Mouse (Mus musculus): Measurements from ENCODE around the gene Tmem9b. TPM values are rescaled to one million over a fixed set of nuclear protein-coding genes. Genes with fewer than 3 reads are reported as not detected.

Gene Tmem9b
- total and polyA plus RNA-seq, 2 experiments from 2014 or later, result 74.8 to 142 TPM

DNA sequence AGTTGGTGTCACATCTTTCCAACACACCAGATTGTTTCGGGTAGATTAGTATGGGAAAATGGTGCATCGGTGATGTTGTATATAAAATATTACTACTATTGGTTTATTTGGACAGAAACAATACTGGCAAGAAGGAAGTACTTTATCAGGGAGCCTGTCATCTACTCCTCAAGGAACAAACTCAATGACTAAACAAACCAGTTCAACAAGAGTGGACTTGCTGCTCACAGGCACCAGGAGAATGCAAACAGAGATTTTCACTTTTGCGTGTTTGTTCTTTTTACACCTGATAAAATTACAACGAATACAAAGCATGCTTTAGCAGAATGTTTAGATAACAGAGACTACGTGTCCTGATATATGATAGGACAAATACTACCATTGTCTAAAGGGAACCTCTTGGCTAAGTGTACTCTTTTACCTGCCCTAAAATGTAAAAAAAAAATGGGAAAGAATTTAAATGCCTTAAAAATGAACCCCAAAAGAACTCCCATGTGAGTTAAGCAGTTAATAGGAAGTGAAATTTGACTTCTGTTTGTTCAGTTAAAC lies 12.8 kb downstream of the Tmem9b start:
- Histone ChIP-seq H3K27me3 (ENCODE audit: control insufficient read depth, insufficient read depth, low read length) (no peaks in the 10 kb centered on the region), H3K9me3 (replicated peaks; ENCODE audit: control insufficient read depth, low read length) (no peaks in the 10 kb centered on the region), H3K9ac (replicated peaks; ENCODE audit: low read depth, low read length) (no peak overlapping the region), H3K27ac (ENCODE audit: low read depth) (no peak overlapping the region), H3K4me3 (ENCODE audit: low read depth, low read length) (no peak overlapping the region), H3K36me3 (replicated peaks; ENCODE audit: control insufficient read depth, insufficient read depth, low read length) (peaks cover 88% of the 10 kb centered on the region), H3K4me2 (ENCODE audit: low read depth, low read length) (no peak overlapping the region), H3K4me1 (ENCODE audit: control insufficient read depth, insufficient read depth) (no peaks in the 10 kb centered on the region)
- no peak for TF ChIP-seq EP300 (IDR thresholded peaks at IDR 0.05; ENCODE audit: low read depth)
- DNase-seq (ENCODE audit: low spot score), result no peak
- ATAC-seq (ENCODE audit: insufficient read depth, low read depth), result no peak
- 59% methylated on average over 5 of the region's 5 CpGs for WGBS

DNA sequence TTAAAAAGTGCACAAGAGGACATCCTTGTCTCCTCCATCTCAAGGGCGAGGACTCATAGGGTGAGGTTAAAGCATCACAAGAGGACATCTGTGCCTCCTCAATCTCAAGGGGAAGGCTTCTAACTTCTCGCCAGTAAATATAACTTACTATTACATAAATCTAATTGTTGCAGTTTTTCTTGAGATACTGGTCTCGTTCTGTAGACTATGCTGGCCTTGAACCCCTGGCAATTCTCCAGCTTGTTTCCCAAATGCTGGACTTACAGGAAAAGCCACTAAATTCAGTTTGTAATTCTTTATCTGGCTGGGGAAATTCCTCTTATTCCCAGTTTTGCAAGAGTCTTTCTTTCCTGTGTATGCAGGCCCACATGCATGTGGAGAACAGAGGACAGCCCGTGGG lies 17.9 kb downstream of the Tmem9b start:
- ATAC-seq (ENCODE audit: insufficient read depth, low read depth) (no peak), DNase-seq (ENCODE audit: low spot score) (no peak)
- WGBS, result 74% methylated on average over 4 of the region's 4 CpGs
- Histone ChIP-seq H3K27me3 (ENCODE audit: control insufficient read depth, insufficient read depth, low read length) (no peaks in the 10 kb centered on the region), H3K4me1 (ENCODE audit: control insufficient read depth, insufficient read depth) (no peaks in the 10 kb centered on the region), H3K4me3 (ENCODE audit: low read depth, low read length) (no peak overlapping the region), H3K9me3 (replicated peaks; ENCODE audit: control insufficient read depth, low read length) (no peaks in the 10 kb centered on the region), H3K36me3 (replicated peaks; ENCODE audit: control insufficient read depth, insufficient read depth, low read length) (peaks cover 46% of the 10 kb centered on the region), H3K9ac (replicated peaks; ENCODE audit: low read depth, low read length) (no peak overlapping the region), H3K27ac (ENCODE audit: low read depth) (no peak overlapping the region), H3K4me2 (ENCODE audit: low read depth, low read length) (no peak overlapping the region)
- no peak for TF ChIP-seq EP300 (IDR thresholded peaks at IDR 0.05; ENCODE audit: low read depth)

DNA sequence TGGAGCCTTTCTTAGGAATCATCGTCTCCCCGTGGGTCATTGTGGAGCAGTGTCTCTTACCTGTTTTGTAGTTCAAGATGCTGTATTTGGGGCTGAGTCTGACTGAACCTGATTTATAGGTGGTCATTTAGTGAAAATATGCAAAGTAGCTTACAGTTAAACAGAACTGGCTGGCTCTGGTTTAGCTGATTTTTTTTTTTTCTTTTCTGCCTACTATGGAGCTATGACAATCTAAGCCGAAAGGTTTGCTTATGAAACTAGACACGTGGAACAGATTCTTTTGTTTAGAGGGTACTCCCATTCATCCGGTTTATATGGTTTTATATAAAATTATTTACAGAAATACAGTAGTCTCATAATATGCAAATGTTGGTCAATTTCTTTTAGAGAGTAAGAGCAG lies 21.0 kb downstream of the Tmem9b start, which contains the start of gene Ascl3:
Gene Ascl3 (minus strand): TSS at position 101 of the 400 bp plus-strand sequence.
- peaks cover 18% of the 10 kb centered on the region for H3K36me3 ChIP-seq (replicated peaks; ENCODE audit: control insufficient read depth, insufficient read depth, low read length)
- 88% methylated on average over 5 of the region's 5 CpGs for WGBS
- H3K9ac ChIP-seq (replicated peaks; ENCODE audit: low read depth, low read length), result no peak within 1 kb of the TSS

DNA sequence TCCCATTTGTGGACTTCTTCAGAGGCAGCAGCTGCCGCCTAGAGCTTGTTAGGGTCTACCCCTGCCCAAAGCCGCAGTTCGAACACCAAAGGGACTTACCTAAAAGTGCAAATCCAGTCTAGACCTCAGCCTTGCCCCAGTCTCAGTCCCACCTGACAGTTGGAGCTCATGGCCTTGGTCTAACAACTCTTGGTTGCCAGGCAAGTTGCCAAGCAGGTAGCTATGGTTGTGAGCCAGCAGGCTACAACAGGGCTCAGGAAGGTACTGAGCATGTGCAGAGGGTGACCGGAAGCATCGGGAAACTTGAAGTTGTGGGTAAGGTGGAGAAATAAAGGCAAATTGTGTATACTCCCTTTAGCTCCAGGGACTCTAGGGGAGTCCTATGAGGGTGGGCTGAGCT lies 29.0 kb downstream of the Tmem9b start, which contains the start of gene BC051019:
Gene BC051019 (minus strand): TSS at position 154 of the 400 bp plus-strand sequence.
- H3K27me3 ChIP-seq (ENCODE audit: control insufficient read depth, insufficient read depth, low read length), result no peaks in the 10 kb centered on the region
- no peaks in the 10 kb centered on the region for H3K9me3 ChIP-seq (replicated peaks; ENCODE audit: control insufficient read depth, low read length)
- H3K27ac ChIP-seq (ENCODE audit: low read depth), result no peak within 1 kb of the TSS
- WGBS, result 92% methylated on average over 5 of the region's 5 CpGs
- TF ChIP-seq CTCF (IDR thresholded peaks at IDR 0.05; ENCODE audit: low read depth), result no peak
- no peaks in the 10 kb centered on the region for H3K36me3 ChIP-seq (replicated peaks; ENCODE audit: control insufficient read depth, insufficient read depth, low read length)
- H3K4me3 ChIP-seq (ENCODE audit: low read depth, low read length), result no peak within 1 kb of the TSS
- H3K9ac ChIP-seq (replicated peaks; ENCODE audit: low read depth, low read length), result no peak within 1 kb of the TSS
- H3K4me1 ChIP-seq (ENCODE audit: control insufficient read depth, insufficient read depth), result no peaks in the 10 kb centered on the region
- H3K4me2 ChIP-seq (ENCODE audit: low read depth, low read length), result no peak within 1 kb of the TSS
- ATAC-seq (ENCODE audit: insufficient read depth, low read depth) (no peak), DNase-seq (ENCODE audit: low spot score) (no peak)

More for the DNA sequence above, 21.0 kb downstream of the Tmem9b start, which contains the start of gene Ascl3:
- Histone ChIP-seq H3K27me3 (ENCODE audit: control insufficient read depth, insufficient read depth, low read length) (no peaks in the 10 kb centered on the region), H3K4me3 (ENCODE audit: low read depth, low read length) (no peak within 1 kb of the TSS), H3K9me3 (replicated peaks; ENCODE audit: control insufficient read depth, low read length) (no peaks in the 10 kb centered on the region), H3K4me2 (ENCODE audit: low read depth, low read length) (no peak within 1 kb of the TSS), H3K27ac (ENCODE audit: low read depth) (no peak within 1 kb of the TSS), H3K4me1 (ENCODE audit: control insufficient read depth, insufficient read depth) (no peaks in the 10 kb centered on the region)
- TF ChIP-seq CTCF (IDR thresholded peaks at IDR 0.05; ENCODE audit: low read depth) (no peak), EP300 (IDR thresholded peaks at IDR 0.05; ENCODE audit: low read depth) (no peak)
- DNase-seq (ENCODE audit: low spot score) (no peak), ATAC-seq (ENCODE audit: insufficient read depth, low read depth) (no peak)

DNA sequence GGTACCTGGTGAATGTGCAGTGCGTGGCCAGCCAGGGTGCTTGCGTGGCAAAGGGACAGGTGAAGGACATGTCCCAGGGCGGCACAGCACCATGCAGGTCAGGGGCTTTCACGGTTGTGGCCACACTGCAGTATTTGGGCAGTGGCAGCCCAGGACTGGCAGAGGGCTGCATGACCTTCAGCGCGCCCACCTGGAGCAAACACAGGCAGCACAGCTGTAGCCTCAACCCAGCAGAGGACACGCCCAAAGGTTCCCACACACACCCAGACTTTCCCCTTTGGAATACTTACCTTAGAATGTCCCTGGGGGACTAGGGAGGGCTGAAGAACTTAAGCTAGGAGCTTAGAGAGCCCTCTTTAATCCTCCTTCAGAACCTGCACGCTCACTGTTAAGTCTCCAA lies 29.6 kb downstream of the Tmem9b start:
- H3K4me1 ChIP-seq (ENCODE audit: control insufficient read depth, insufficient read depth), result no peaks in the 10 kb centered on the region
- H3K4me3 ChIP-seq (ENCODE audit: low read depth, low read length), result no peak overlapping the region
- no peaks in the 10 kb centered on the region for H3K27me3 ChIP-seq (ENCODE audit: control insufficient read depth, insufficient read depth, low read length)
- no peak overlapping the region for H3K9ac ChIP-seq (replicated peaks; ENCODE audit: low read depth, low read length)
- no peak for DNase-seq (ENCODE audit: low spot score)
- no peaks in the 10 kb centered on the region for H3K9me3 ChIP-seq (replicated peaks; ENCODE audit: control insufficient read depth, low read length)
- no peak overlapping the region for H3K27ac ChIP-seq (ENCODE audit: low read depth)
- no peaks in the 10 kb centered on the region for H3K36me3 ChIP-seq (replicated peaks; ENCODE audit: control insufficient read depth, insufficient read depth, low read length)
- no peak overlapping the region for H3K4me2 ChIP-seq (ENCODE audit: low read depth, low read length)
- WGBS, result 89% methylated on average over 8 of the region's 8 CpGs
- ATAC-seq (ENCODE audit: insufficient read depth, low read depth), result no peak
- no peak for TF ChIP-seq CTCF (IDR thresholded peaks at IDR 0.05; ENCODE audit: low read depth)
- TF ChIP-seq EP300 (IDR thresholded peaks at IDR 0.05; ENCODE audit: low read depth), result no peak

DNA sequence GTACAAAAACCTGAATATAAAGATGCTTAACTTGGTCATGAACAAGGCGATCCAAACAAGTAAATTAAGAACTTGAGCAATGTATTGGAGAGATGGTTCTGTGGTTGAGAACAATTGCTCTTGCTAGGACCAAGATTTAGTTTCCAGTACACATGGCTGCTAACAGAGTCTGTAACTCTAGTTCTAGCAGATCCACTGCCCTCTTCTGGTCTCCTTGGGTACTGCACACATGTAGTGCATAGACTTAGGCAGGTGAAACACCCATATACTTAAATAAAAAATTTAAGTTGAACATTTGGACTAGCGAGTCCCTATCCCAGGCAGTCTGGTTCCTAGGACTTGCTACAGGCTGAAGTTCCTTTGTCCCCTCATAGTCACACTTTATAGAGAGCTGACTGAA lies 30.1 kb downstream of the Tmem9b start:
- TF ChIP-seq CTCF (IDR thresholded peaks at IDR 0.05; ENCODE audit: low read depth), result no peak
- no peak for TF ChIP-seq EP300 (IDR thresholded peaks at IDR 0.05; ENCODE audit: low read depth)
- no peak overlapping the region for H3K9ac ChIP-seq (replicated peaks; ENCODE audit: low read depth, low read length)
- H3K4me2 ChIP-seq (ENCODE audit: low read depth, low read length), result no peak overlapping the region
- ATAC-seq (ENCODE audit: insufficient read depth, low read depth), result no peak
- H3K36me3 ChIP-seq (replicated peaks; ENCODE audit: control insufficient read depth, insufficient read depth, low read length), result no peaks in the 10 kb centered on the region
- no peak overlapping the region for H3K4me3 ChIP-seq (ENCODE audit: low read depth, low read length)
- no peak for DNase-seq (ENCODE audit: low spot score)
- H3K27ac ChIP-seq (ENCODE audit: low read depth), result no peak overlapping the region
- WGBS, result 90% methylated on average over 2 of the region's 2 CpGs
- no peaks in the 10 kb centered on the region for H3K27me3 ChIP-seq (ENCODE audit: control insufficient read depth, insufficient read depth, low read length)
- H3K9me3 ChIP-seq (replicated peaks; ENCODE audit: control insufficient read depth, low read length), result no peaks in the 10 kb centered on the region
- H3K4me1 ChIP-seq (ENCODE audit: control insufficient read depth, insufficient read depth), result no peaks in the 10 kb centered on the region
